Mouse (Mus musculus) thymus, adult 2 months (tissue): Measurements from ENCODE around the gene Tmem232. TPM values are rescaled to one million over a fixed set of nuclear protein-coding genes. Genes with fewer than 3 reads are reported as not detected.

Experiments
- polyA plus RNA-seq: library from polyadenylated mRNA; depleted of rRNA; stranded (reverse); fragments of >200 nt; gene quantifications from 2 replicates; pipeline ENCODE4 v1.2.3, GENCODE M21; 2012; rRNA removed

The Tmem232 gene
- polyA plus RNA-seq, 1 experiment, result not detected

Other genes with a start within 250 kb of the Tmem232 start
- gene Vapa, start 72.8 kb upstream of the Tmem232 start, polyA plus RNA-seq, result 32.9 and 58.0 TPM in 2 replicates
- gene Txndc2, start 101.4 kb upstream of the Tmem232 start, polyA plus RNA-seq, result not detected in 2 replicates
- gene Rab31, start 232.0 kb upstream of the Tmem232 start, polyA plus RNA-seq, result 4.8 and 6.5 TPM in 2 replicates
- 36.6 and 40.1 TPM in 2 replicates for gene Ppp4r1, start 241.8 kb upstream of the Tmem232 start, polyA plus RNA-seq